Mouse (Mus musculus) left cerebral cortex, postnatal 14 days (tissue): Measurements from ENCODE around the gene Mcpt2. TPM values are rescaled to one million over a fixed set of nuclear protein-coding genes. Genes with fewer than 3 reads are reported as not detected.
"Not testable (repeated sequence)": the region's sequence is repeated elsewhere in the genome, so short reads cannot be mapped to it uniquely, and the experiment has no call there.

ENCODE experiments used
- DNase-seq, 2 experiments: peaks; one replicate each; pipeline ENCODE4 v3.0.0; 2021 to 2022; ENCODE audit warnings: low spot score in 2 of 2, mixed read lengths in 1 of 2
- intact Hi-C: fragments of 180-260 bp; cut with DNase I; formaldehyde crosslinking; loops from one replicate; pipeline ENCODE4 v1.15.1; 2025
- long read RNA-seq, 2 experiments: library from polyadenylated mRNA; stranded (forward); transcript quantifications; one replicate each; pipeline ENCODE4 v2.0.0; 2021
- microRNA-seq, 2 experiments: library from miRNA; unstranded; fragments of <30 nt; microRNA quantifications; one replicate each; pipeline ENCODE4 v1.2.0; 2022
- total RNA-seq, 2 experiments: library from RNA; stranded (reverse); gene quantifications; 2 replicates each; pipeline ENCODE4 v1.2.3; 2021

Gene Mcpt2
- total RNA-seq = not detected
- long read RNA-seq, experiment 1 = 0 reads
- long read RNA-seq, experiment 2 = 0 reads

GRCm38 (mm10) chr14:56041792-56042191, at the start of gene Mcpt2:
Mcpt2 (plus strand) TSS chr14:56042041.
- intact Hi-C loops, DNase-seq: not testable (repeated sequence)

- intact Hi-C loops = no loop called here
- DNase-seq = no peak
Observed at GRCm38 (mm10) chr14:56013147-56013546, 28.7 kb upstream of the Mcpt2 start.

- intact Hi-C loops = no loop called here
Observed at GRCm38 (mm10) chr14:56013924-56014323, 27.9 kb upstream of the Mcpt2 start.

GRCm38 (mm10) chr14:56017671-56018070, 24.2 kb upstream of the Mcpt2 start, which contains the start of gene Mcpt1:
Mcpt1 (plus strand) TSS chr14:56017971.
- intact Hi-C loops, DNase-seq: not testable (repeated sequence)

More at GRCm38 (mm10) chr14:56013924-56014323, 27.9 kb upstream of the Mcpt2 start:
- no peak for DNase-seq

- intact Hi-C loops = no loop called here
Observed at GRCm38 (mm10) chr14:56019446-56019845, 22.4 kb upstream of the Mcpt2 start.

GRCm38 (mm10) chr14:56021305-56021704, 20.5 kb upstream of the Mcpt2 start:
- DNase-seq, intact Hi-C loops: not testable (repeated sequence)

More at GRCm38 (mm10) chr14:56019446-56019845, 22.4 kb upstream of the Mcpt2 start:
- peak; percentile 3 to 56 for DNase-seq

- DNase-seq, intact Hi-C loops: not testable (repeated sequence)
Observed at GRCm38 (mm10) chr14:56030395-56030794, 11.4 kb upstream of the Mcpt2 start, which contains the start of gene Mcpt9. Mcpt9 (minus strand) TSS chr14:56030495.

- intact Hi-C loops = no loop called here
- no peak for DNase-seq
Observed at GRCm38 (mm10) chr14:56034433-56034832, 7.4 kb upstream of the Mcpt2 start.

GRCm38 (mm10) chr14:56055408-56055807, 13.6 kb downstream of the Mcpt2 start:
- DNase-seq = no peak
- intact Hi-C loops = no loop called here

- intact Hi-C loops = no loop called here
- no peak for DNase-seq
Observed at GRCm38 (mm10) chr14:56057722-56058121, 15.9 kb downstream of the Mcpt2 start.

- DNase-seq, intact Hi-C loops: not testable (repeated sequence)
Observed at GRCm38 (mm10) chr14:56062213-56062612, 20.4 kb downstream of the Mcpt2 start, which contains the start of gene Mcpt4. Mcpt4 (minus strand) TSS chr14:56062313.

GRCm38 (mm10) chr14:56082016-56082415, 40.2 kb downstream of the Mcpt2 start:
- intact Hi-C loops = no loop called here
- DNase-seq = no peak

- intact Hi-C loops = no loop called here
- DNase-seq = no peak
Observed at GRCm38 (mm10) chr14:56085167-56085566, 43.3 kb downstream of the Mcpt2 start, which contains the start of gene Mcpt8. Mcpt8 (minus strand) TSS chr14:56085273.

GRCm38 (mm10) chr14:56086711-56087110, 44.9 kb downstream of the Mcpt2 start:
- DNase-seq = no peak
- intact Hi-C loops = no loop called here

- intact Hi-C loops = no loop called here
- no peak for DNase-seq
Observed at GRCm38 (mm10) chr14:56093353-56093752, 51.5 kb downstream of the Mcpt2 start.

Small RNA genes within 50 kb of the gene (microRNA-seq; reads per million reads assigned to microRNA genes)
- gene Mir6949 = 0 reads per million in 2 experiments

Other genes with a start within 250 kb of the Mcpt2 start
- 1 to 10 TPM; 3.0 to 4.0 TPM for gene Nfatc4, start 218.9 kb upstream of the Mcpt2 start, total RNA-seq
- 1 to 10 TPM; 8.8 to 9.7 TPM for gene Nynrin, start 188.0 kb upstream of the Mcpt2 start, total RNA-seq
- gene Cbln3, start 157.6 kb upstream of the Mcpt2 start, total RNA-seq = 1 to 10 TPM in 1 of 2 experiments, under 1 TPM in 1; 0.23 to 1.1 TPM
- 10 to 100 TPM; 10.4 to 10.8 TPM for gene Khnyn, start 157.1 kb upstream of the Mcpt2 start, total RNA-seq
- gene Sdr39u1, start 141.7 kb upstream of the Mcpt2 start, total RNA-seq = 10 to 100 TPM; 85.8 to 94.6 TPM
- not detected for gene Cma1, start 97.4 kb upstream of the Mcpt2 start, total RNA-seq
- not detected for gene Cma2, start 91.1 kb upstream of the Mcpt2 start, total RNA-seq
- not detected for gene Mcpt1, start 24.1 kb upstream of the Mcpt2 start, total RNA-seq
- gene Mcpt9, start 11.5 kb upstream of the Mcpt2 start, total RNA-seq = not detected
- not detected for gene Mcpt4, start 20.3 kb downstream of the Mcpt2 start, total RNA-seq
- gene Mcpt8, start 43.2 kb downstream of the Mcpt2 start, total RNA-seq = not detected
- gene Ctsg, start 60.5 kb downstream of the Mcpt2 start, total RNA-seq = not detected
- gene Gzme, start 78.6 kb downstream of the Mcpt2 start, total RNA-seq = not detected
- gene Gzmd, start 90.6 kb downstream of the Mcpt2 start, total RNA-seq = not detected
- gene Gzmg, start 117.5 kb downstream of the Mcpt2 start, total RNA-seq = not detected
- gene Gzmn, start 132.6 kb downstream of the Mcpt2 start, total RNA-seq = not detected
- gene Gzmf, start 169.4 kb downstream of the Mcpt2 start, total RNA-seq = not detected
- gene Gzmc, start 192.6 kb downstream of the Mcpt2 start, total RNA-seq = not detected
- not detected for gene Gzmb, start 220.2 kb downstream of the Mcpt2 start, total RNA-seq